Mouse (Mus musculus) layer of hippocampus, adult 9-10 months (tissue): Measurements from ENCODE around the gene Klhdc8b.
A peak's percentile ranks its signal among the peaks of the same experiment; 100 is the strongest.

Experiments
- DNase-seq: peaks from one replicate; pipeline ENCODE4 v3.0.0; 2022; ENCODE audit warnings: low spot score

The Klhdc8b gene

DNA sequence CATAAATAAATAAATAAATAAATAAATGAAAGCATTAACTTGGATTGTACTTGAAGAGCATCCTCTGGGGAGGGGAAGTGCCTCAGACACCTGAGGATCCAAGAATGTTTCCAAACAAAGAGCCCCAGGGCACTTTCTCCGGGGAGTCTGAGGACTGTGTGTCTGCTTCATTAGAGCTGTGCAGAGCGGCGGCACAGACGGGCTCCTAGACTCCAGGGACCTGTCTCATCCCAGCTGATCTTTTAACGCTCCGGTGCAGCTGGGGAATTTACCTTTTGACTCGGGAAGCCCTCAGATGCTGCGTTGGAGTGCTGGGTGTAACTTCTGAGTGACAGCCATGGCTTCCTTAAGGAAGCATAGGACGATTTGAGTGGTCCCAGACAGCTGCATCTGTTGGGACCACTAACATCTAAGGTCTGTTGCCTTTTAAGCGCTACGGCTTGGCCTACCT, at the start of gene Klhdc8b:
TSS of gene Klhdc8b (minus strand) at position 401 of the 451 bp plus-strand sequence.
- DNase-seq, result no peak

DNA sequence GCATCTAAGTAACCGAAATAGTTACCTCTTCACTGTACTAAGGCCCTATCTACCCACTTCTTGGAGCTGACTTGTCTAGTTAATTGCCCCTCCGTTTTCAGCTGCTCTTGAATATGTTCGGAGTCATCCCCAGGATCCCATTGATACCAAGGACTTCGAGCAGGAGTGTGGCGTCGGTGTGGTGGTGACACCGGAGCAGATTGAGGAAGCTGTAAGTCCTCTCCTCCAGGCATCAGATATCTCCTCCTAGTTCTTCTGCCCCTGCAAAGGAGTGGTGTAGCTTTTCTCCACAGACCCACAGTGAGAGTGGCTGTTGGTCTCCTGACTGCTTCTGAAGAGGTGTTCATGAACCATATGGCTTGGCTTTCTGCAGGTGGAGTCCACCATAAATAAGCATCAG, 47.4 kb upstream of the Klhdc8b start:
- DNase-seq, result no peak

- DNase-seq, result peak; percentile 87
Observed at GRCm38 (mm10) chr9:108507619-108508434, 46.4 kb upstream of the Klhdc8b start, which contains the start of gene Qars. Gene Qars, plus strand, starts transcription at chr9:108507706.

DNA sequence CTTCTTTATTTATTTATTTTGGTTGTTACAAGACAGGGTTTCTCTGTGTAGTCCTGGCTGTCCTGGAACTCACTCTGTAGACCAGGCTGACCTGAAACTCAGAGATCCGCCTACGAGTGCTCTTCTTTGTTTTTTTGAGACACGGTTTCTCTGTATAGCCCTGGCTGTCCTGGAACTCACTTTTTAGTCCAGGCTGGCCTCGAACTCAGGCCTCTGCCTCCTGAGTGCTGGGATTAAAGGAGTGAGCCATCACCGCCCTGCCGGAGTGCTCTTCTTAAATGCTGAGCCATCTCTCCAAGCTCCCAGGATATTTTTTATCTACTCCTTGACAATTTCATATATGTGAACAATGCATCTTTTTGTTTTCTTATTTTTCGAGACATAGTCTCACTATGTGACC, 45.5 kb upstream of the Klhdc8b start:
- DNase-seq, result no peak

DNA sequence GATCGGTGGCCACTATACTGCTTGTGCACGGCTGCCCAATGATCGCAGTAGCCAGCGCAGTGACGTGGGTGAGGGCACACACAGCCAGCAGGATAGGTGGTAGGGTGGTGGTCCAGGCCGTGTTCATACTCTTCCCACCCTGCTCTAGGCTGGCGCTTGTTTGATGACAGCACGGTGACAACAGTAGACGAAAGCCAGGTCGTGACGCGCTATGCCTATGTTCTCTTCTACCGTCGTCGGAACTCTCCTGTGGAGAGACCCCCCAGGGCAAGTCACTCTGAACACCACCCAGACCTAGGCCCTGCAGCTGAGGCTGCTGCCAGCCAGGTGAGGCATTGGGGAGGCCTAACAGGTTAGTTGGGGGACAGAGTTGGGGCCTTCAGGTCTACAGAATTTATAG, 38.6 kb upstream of the Klhdc8b start:
- DNase-seq, result no peak

GRCm38 (mm10) chr9:108499231-108499630, 37.9 kb upstream of the Klhdc8b start:
- DNase-seq, result no peak

DNA sequence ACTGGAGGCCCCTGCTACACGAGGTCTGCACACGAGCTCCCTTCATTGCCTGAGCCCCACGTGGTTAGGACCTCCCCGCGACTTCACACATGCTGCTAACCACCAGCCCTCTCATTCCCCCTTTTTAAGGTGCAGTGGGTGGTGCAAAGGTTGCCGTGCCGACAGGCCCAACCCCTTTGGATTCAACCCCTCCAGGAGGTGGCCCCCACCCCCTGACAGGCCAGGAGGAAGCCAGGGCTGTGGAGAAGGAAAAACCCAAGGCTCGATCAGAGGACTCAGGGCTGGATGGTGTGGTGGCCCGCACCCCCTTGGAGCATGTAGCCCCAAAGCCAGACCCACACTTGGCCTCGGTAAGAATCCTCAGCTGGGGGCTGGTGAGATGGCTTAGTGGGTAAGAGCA, 33.5 kb upstream of the Klhdc8b start:
- no peak for DNase-seq

- no peak for DNase-seq
Observed at GRCm38 (mm10) chr9:108494146-108494825, 32.9 kb upstream of the Klhdc8b start.

DNA sequence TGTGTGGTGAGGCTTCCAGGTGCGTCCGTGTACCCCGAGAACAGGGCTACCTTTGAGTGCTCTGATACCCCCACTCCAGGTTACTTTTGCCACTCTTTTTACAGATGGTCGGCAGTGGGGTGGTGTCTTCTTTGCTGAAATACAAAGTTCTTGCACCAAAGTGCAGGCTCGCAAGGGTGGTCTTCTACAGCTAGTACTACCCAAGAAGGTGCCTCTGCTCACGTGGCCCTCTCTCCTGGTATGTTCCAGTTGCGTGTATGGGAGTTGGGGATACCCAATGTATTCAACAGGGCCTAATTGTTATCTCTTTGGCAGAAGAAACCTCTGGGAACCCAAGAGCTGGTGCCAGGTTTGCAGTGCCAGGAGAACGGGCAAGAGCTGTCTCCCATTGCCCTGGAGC, 31.9 kb upstream of the Klhdc8b start:
- no peak for DNase-seq

DNA sequence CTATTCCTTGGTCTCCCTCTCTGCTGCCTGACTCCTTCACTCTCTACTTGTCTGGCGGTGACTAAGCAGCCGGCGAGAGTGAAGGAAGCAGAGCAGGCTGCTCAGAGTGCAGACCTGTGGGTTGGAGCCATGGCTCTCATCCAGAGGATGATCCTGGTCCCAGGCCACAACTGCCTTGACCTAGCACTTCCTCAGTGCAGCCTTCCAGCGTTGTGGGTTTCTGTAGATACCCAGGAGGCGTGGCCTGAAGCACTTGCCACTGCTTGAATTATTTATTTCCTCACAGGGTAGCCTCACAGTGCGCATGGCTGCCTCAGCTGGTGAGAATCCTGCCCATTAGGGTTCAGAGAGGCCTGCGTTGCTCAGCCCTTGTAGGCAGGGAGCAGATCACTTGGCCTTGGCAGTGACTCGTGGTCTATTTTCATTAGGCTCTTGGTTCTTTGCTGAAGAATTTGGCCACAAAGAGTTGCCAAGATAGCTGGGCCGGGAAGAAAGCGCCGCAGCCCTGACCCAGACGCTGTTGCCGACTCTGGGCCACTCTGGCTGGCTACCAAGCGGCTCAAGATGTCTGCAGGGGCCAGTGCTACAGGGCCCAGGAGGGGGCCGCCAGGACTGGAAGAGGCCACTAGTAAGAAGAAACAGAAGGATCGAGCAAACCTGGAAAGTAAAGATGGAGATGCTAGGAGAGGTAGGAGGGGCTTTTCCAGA, 30.8 kb upstream of the Klhdc8b start:
- DNase-seq, result no peak

DNA sequence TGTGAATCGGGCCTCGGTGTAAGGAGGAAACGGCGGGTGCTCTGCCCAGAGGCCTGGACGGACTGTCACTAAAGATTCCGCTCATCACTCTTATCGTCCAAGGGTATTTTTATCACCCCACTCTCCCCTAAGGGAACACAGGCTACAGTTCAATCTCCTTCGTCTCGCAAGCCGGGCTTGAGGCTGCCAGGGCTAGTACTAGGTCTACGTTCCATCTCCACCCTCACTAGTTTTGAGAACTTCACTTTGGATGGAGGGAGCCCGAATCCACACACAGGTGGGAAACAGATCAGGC, 29.9 kb upstream of the Klhdc8b start:
- DNase-seq, result no peak

GRCm38 (mm10) chr9:108490559-108491285, 29.3 kb upstream of the Klhdc8b start, which contains the start of gene Usp19:
Gene Usp19, plus strand, starts transcription at chr9:108490602.
- DNase-seq, result peak; percentile 73

GRCm38 (mm10) chr9:108489702-108490558, 28.5 kb upstream of the Klhdc8b start:
- DNase-seq, result no peak

DNA sequence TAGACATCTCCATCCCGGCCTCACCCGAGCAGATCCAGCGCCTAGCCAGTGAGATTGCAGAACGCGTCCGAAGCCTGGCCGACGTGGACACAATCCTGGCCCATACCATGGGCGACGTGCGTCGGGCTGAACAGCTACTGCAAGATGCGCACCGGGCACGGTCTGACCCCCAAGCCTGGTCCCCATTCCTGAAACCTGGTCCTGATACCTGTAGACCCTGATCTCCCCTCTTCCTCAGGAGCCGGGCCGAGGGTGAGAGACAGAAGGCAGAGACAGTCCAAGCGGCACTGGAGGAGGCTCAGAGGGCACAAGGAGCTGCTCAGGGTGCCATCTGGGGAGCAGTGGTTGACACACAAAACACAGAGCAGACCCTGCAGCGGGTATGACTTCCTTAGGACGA, 27.8 kb upstream of the Klhdc8b start:
- no peak for DNase-seq

DNA sequence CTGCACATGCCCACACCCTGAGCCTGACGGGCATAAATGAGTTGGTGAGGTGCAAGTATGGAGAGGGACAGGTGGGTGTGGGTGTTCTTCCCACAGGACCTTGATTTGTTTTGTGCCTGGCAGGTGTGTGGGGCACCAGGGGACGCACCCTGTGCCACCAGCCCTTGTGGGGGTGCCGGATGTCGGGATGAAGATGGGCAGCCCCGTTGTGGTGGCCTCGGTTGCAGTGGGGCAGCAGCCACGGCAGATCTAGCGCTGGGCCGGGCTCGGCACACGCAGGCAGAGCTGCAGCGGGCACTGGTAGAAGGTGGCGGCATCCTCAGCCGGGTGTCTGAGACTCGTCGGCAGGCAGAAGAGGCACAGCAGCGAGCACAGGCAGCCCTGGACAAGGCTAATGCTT, 27.0 kb upstream of the Klhdc8b start:
- DNase-seq, result no peak

DNA sequence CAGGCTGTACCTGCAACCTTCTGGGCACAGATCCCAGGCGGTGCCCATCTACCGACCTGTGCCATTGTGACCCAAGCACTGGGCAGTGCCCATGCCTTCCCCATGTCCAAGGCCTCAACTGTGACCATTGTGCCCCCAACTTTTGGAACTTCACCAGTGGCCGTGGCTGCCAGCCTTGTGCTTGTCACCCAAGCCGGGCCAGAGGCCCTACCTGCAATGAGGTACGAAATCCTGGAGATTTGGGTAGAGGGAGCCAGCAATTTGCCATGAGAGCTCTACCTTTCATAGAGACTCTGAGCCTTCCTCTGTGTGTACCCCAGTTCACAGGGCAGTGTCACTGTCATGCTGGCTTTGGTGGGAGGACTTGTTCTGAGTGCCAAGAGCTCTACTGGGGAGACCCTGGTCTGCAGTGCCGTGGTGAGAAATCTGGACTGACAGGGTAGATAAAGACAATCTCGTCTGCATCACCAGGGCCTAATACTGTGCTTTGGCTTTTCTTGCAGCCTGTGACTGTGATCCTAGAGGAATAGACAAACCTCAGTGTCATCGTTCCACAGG, 25.7 kb upstream of the Klhdc8b start:
- no peak for DNase-seq

DNA sequence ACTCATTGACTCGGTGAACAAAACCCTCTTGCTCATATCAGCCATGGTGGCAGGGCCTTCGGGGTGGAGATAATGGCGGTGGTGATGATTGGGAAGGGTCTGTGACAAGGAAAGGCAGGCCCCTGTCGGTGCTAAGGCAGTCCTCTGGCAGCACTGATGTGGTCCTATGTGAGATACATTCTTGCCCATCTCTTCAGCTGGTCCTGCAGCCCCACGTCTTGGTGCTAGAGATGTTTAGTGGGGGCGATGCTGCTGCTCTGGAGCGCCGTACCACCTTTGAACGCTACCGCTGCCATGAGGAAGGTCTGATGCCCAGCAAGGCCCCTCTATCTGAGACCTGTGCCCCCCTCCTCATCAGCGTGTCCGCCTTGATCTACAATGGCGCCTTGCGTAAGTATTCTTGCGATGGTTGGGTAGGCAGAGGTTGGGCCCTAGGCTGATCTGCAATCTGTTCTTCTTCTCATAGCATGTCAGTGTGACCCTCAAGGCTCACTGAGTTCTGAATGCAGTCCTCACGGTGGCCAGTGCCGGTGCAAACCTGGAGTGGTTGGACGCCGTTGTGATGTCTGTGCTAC, 24.0 kb upstream of the Klhdc8b start:
- no peak for DNase-seq

- no peak for DNase-seq
Observed at GRCm38 (mm10) chr9:108484021-108484420, 22.6 kb upstream of the Klhdc8b start.

DNA sequence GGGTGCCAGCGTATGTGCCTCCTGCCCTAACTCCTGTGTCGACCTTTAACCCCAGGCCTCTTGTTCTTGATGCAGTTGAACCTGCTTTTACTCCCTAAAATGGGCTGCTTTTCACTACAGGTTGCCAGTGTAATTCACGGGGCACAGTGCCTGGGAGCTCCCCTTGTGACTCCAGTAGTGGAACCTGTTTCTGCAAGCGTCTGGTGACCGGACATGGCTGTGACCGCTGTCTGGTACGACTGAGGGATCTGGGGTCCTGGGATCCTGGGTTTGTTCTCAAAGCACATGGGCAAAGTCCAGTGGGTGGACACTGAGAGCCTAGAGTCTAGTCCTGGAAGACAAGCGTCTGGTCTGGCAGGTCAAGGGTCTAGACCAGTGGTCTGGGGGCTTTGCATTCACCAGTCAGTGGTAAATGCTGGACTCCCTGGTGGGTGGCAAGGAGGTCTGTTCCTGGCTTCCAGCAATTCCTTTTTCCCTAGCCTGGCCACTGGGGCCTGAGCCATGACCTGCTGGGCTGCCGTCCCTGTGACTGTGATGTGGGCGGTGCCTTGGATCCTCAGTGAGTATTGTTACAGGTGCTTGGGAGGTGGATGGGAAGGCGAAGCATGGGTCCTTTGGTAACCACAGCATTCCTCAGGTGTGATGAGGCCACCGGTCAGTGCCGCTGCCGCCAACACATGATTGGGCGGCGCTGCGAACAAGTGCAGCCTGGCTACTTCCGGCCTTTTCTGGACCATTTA, 21.8 kb upstream of the Klhdc8b start:
- no peak for DNase-seq
